Mouse (Mus musculus) kidney, adult 2 months (tissue): ENCODE measurements at regions not wholly inside any gene's neighbourhood (a gene's known extent, or its start where the extent isn't known, plus 50 kb on each side); places are given as distances from the start of the nearest gene placed in this dataset.
A peak's percentile ranks its signal among the peaks of the same experiment; 100 is the strongest.

Experiments
- DNase-seq: peaks from one replicate; pipeline ENCODE4 v3.0.0; 2021
- H3K27ac ChIP-seq: fragments of 200-500 bp; 2 replicates; pipeline ENCODE4 v1.5.1; 2012; ENCODE audit warnings: low read depth, low read length, control low read depth, inconsistent platforms; ENCODE audit not compliant: insufficient read depth
- H3K27me3 ChIP-seq: fragments of 200-500 bp; replicated peaks from 2 replicates; pipeline ENCODE4 v1.6.1; 2012; ENCODE audit warnings: mild to moderate bottlenecking, moderate library complexity, low read length, inconsistent platforms; ENCODE audit not compliant: control insufficient read depth, insufficient read depth
- H3K36me3 ChIP-seq: fragments of 200-500 bp; 2 replicates; pipeline ENCODE4 v1.6.1; 2012; ENCODE audit warnings: mild to moderate bottlenecking, moderate library complexity, low read length, inconsistent platforms; ENCODE audit not compliant: control insufficient read depth, insufficient read depth
- H3K4me1 ChIP-seq: fragments of 200-500 bp; 2 replicates; pipeline ENCODE4 v1.6.1; 2011; ENCODE audit warnings: low read length; ENCODE audit not compliant: control insufficient read depth, insufficient read depth
- H3K4me3 ChIP-seq: fragments of 200-500 bp; 2 replicates; pipeline ENCODE4 v1.5.1; 2011; ENCODE audit warnings: mild to moderate bottlenecking, low read depth, low read length, control low read depth; ENCODE audit not compliant: insufficient read depth
- CTCF ChIP-seq: fragments of 200-500 bp; conservative IDR thresholded peaks from 2 replicates; pipeline ENCODE4 v1.5.1; 2011; ENCODE audit warnings: low read depth, mild to moderate bottlenecking, control low read depth, low read length, moderate library complexity, mixed read lengths; ENCODE audit not compliant: insufficient read depth, insufficient read length
- POLR2A ChIP-seq: fragments of 200-500 bp; IDR thresholded peaks from one replicate; pipeline ENCODE4 v1.6.1; 2011; ENCODE audit warnings: low read depth, low read length, control low read depth
- WGBS: fragments of 180-500 bp; shearing (Covaris S2); methylation state at CpG from one replicate; pipeline ENCODE4 v1.1.7; 2018; 5-methylcytosine and 5-hydroxymethylcytosine counted together

DNA sequence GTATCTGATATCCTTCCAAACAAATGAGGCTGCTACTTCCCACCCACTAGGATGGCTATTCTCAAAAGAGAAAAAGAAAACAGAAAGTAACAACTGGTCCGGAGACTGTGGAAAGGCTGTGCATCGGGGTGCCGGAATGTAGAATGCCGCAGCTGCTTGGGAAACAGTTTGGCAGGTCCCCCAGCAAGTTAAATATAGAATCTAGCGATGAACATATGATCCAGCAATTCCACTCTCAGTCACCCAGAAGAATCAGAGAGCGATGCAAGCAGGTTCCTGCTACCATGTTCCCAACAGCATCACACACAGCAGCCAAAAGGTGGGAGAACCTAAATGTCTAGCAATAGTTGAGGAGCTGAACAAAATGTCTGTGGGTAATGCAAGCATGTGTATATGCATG is 528.3 kb upstream of the Gm19410 start:
- TF ChIP-seq POLR2A (no peak), CTCF (no peak)
- Histone ChIP-seq H3K36me3 (no peaks in the 10 kb centered on the region), H3K27ac (no peak overlapping the region), H3K27me3 (no peaks in the 10 kb centered on the region), H3K4me3 (no peak overlapping the region), H3K4me1 (no peaks in the 10 kb centered on the region)
- 68% methylated on average over 6 of the region's 6 CpGs for WGBS
- no peak for DNase-seq

DNA sequence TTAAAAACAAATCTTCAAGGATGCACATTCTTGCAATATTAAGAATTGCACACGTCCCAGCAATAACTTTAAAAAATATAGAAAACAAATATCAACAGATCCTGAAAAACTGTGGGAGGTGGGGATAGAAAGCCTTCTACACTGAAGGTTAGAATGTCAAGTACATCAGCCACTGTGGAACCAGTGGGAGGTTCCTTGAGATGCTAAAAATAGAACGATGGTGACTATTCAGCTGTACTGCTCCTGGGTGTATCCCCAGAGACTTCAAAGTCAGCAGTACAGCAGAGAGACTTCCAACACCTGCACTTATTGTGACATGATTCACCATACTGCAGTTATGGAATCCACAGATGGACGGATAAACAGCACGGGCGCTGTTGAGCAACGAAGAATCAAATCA is 524.7 kb upstream of the Gm19410 start:
- Histone ChIP-seq H3K36me3 (no peaks in the 10 kb centered on the region), H3K27me3 (no peaks in the 10 kb centered on the region), H3K4me3 (no peak overlapping the region), H3K4me1 (no peaks in the 10 kb centered on the region), H3K27ac (no peak overlapping the region)
- 76% methylated on average over 6 of the region's 6 CpGs for WGBS
- no peak for TF ChIP-seq POLR2A
- TF ChIP-seq CTCF = no peak
- DNase-seq = no peak

DNA sequence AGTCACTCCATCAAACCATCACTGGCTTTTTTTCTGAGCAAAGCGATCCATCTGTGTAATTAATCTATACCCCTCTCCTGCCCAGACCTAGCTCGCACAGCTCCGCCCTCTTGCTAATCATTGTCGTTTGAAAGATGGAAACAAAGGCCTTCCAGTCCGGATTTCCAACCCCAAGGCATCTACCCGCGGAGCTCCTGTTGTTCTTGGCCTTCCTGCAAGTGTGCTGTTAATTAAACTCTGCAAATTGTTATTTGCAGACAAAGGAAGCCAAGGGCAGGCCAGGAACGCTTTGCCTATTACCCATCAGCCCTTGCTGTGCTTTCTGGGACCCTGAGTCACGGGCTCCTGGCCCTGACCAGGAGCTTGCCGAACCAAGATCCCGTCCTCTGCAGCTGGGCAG is 522.0 kb upstream of the Gm19410 start:
- DNase-seq = peak; percentile 9
- Histone ChIP-seq H3K27ac (no peak overlapping the region), H3K4me1 (no peaks in the 10 kb centered on the region), H3K4me3 (no peak overlapping the region), H3K36me3 (no peaks in the 10 kb centered on the region), H3K27me3 (no peaks in the 10 kb centered on the region)
- 25% methylated on average over 11 of the region's 11 CpGs for WGBS
- TF ChIP-seq POLR2A = no peak
- TF ChIP-seq CTCF = no peak

DNA sequence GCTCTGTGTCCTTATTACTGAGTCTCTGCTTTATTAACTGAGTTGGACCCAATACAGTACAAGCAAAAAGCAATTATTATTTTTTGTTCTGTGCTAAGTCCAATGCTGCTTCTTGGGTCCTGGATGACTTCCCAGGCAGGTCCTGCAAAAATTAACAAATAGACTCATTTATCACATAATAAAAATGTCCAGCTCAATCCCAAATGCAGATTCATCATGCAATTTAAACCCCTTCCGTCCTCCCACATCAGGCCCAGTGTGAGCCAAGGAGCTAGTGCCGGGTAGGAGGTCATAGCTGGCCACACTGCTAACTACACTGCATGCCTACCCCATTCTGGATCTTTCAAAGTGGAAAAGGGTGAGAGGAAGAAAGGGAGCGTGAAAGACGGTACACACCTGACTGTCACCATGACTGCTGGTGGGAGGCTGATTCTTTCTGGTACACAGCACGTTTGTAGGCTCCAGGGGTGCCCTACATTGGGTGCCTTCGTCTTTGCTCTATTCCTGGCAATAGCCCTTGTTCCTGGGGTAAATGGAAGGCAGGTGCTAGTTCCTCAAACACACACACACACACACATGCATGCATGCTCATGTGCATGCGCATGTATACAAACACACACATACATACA is 515.7 kb upstream of the Gm19410 start:
- DNase-seq = peak; percentile 5
- whole genome bisulfite sequencing = 58% methylated on average over 7 of the region's 7 CpGs
- Histone ChIP-seq H3K27me3 (no peaks in the 10 kb centered on the region), H3K27ac (no peak overlapping the region), H3K36me3 (no peaks in the 10 kb centered on the region), H3K4me1 (no peaks in the 10 kb centered on the region), H3K4me3 (no peak overlapping the region)
- TF ChIP-seq CTCF (no peak), POLR2A (no peak)

DNA sequence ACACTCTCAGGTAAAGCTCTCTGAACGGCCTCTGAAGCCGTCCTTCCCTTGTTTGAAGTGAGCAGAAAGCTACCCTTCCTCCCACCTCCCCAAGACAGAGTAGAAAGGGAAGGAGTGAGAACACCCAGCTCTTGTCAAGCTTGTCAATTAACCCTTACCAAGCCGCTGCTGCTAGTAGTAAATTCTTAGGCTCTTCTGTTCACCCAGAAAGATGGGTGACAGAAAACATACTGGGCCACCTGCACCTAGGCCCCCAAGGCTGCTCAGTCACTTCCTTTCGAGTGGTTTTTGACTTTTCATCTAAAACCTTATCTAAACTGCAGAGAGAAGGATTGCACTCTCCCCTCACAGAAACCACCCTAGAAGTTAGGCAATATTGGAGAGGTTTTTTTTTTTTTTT is 514.9 kb upstream of the Gm19410 start:
- DNase-seq = no peak
- no peak overlapping the region for H3K4me3 ChIP-seq
- no peaks in the 10 kb centered on the region for H3K4me1 ChIP-seq
- H3K27ac ChIP-seq = no peak overlapping the region
- no peaks in the 10 kb centered on the region for H3K27me3 ChIP-seq
- 60% methylated on average over 4 of the region's 4 CpGs for WGBS
- TF ChIP-seq POLR2A (no peak), CTCF (no peak)
- no peaks in the 10 kb centered on the region for H3K36me3 ChIP-seq

DNA sequence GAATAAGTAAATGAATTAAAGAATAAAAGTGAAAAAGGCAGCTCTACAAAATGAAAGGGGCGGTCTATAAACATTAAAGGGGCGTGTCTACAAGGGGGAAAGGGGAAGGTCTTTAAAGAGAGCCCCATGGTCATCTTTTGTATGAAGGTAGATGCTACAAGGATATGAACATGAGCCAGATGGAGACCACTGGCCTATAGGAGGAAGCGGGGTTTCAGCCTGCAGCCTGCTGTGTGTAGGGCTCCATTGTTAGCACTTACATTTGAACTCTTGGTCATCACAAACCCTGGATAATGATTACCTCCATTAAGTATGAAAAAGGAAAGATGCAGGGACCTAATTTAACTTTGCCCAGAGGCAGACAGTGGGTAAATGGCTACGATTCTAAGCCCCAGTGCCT is 511.6 kb upstream of the Gm19410 start:
- WGBS = 82% methylated on average over 4 of the region's 4 CpGs
- Histone ChIP-seq H3K27me3 (no peaks in the 10 kb centered on the region), H3K27ac (no peak overlapping the region), H3K4me3 (no peak overlapping the region), H3K4me1 (no peaks in the 10 kb centered on the region), H3K36me3 (no peaks in the 10 kb centered on the region)
- no peak for DNase-seq
- TF ChIP-seq CTCF (no peak), POLR2A (no peak)

DNA sequence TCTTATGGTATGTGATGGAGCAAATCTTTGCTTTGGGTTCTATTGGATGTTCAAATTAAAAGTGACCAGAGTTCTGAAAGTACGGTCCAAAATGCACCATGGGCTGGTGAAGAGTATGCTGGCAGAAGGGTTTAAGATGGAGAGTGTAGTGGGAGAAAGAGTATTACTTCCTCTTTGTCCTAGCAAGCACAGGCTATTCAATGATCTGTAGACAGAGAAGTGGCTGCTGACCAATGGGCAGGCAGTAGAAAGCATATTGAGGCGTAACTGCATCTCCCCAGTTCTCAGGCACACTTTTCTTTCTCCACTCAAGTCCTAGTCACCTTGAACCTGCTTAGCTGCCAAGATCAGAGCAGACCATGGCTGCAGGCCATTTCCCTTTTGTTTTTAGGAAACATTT is 510.3 kb upstream of the Gm19410 start:
- TF ChIP-seq CTCF = no peak
- no peak for TF ChIP-seq POLR2A
- no peaks in the 10 kb centered on the region for H3K4me1 ChIP-seq
- H3K27ac ChIP-seq = no peak overlapping the region
- H3K4me3 ChIP-seq = no peak overlapping the region
- 96% methylated on average over 2 of the region's 2 CpGs for WGBS
- H3K36me3 ChIP-seq = no peaks in the 10 kb centered on the region
- H3K27me3 ChIP-seq = no peaks in the 10 kb centered on the region
- DNase-seq = no peak
